Mouse (Mus musculus): ENCODE results near the gene Gm5936.
"Not testable (repeated sequence)": the region's sequence is repeated elsewhere in the genome, so short reads cannot be mapped to it uniquely, and the experiment has no call there.

Gene Gm5936

GRCm38 (mm10) chrX:74836842-74837522, at the start of gene Gm5936:
Gene Gm5936 (plus strand): TSS chrX:74837196.
- in situ Hi-C loops (cut with MboI) = not testable (repeated sequence)

- in situ Hi-C loops (cut with MboI) = not testable (repeated sequence)
Measured at GRCm38 (mm10) chrX:74856104-74856503, 19.1 kb downstream of the Gm5936 start.

- in situ Hi-C loops (cut with MboI) = not testable (repeated sequence)
Measured at GRCm38 (mm10) chrX:74880123-74880522, 43.1 kb downstream of the Gm5936 start.

Measured in mature B cell (primary cell).